ENCODE assay signal across 17 mouse cellular contexts in the genomic region with DNA sequence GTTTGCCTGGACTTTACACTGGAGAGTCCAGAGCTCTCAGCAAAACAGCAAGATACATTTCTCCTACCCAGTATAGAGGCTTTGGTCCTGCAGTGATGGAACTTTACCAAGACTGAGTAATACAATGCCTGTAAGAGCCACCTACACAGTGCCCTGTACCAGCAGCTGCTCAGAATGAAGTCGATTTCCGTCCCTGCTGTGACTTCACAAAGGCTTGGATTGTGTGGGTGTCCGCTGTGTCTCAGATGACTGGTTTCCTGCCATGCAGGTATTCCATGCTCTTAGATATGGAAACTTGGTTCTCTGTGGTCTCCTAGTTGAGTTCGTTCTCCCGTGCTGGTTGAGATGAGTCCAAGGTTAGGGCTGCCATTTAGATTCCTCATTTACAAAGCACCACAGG.
DNase-seq lines count a peak whose midpoint lies in the region; ATAC-seq lines count a peak whose summit lies in the region.
"Had no signal": no experiment of that assay in that cellular context is flagged by ENCODE, and none has a peak within 500 bp of the region (broad histone marks: within the 10 kb centered on the region; RNA-seq: fewer than 3 reads in every experiment).

No protein-coding gene starts in this region.

- H3K9me3 ChIP-seq in intestine, embryonic 15.5 days, result no peaks in the 10 kb centered on the region
- H3K9me3 ChIP-seq: embryonic facial prominence, embryonic 12.5 days; liver, embryonic 12.5 days; midbrain, embryonic 15.5 days; neural tube, embryonic 13.5 days had no signal

- H3K36me3 ChIP-seq in intestine, embryonic 15.5 days, result no peaks in the 10 kb centered on the region
- H3K36me3 ChIP-seq: embryonic facial prominence, embryonic 12.5 days; liver, embryonic 12.5 days; midbrain, embryonic 15.5 days; neural tube, embryonic 13.5 days had no signal

- intact Hi-C loops in left cerebral cortex, postnatal 10 days (cut with DNase I), result loop anchor here (10.0 kb wide), 2 partner anchors 136 to 184 kb away; a partner anchor contains a TSS

- ATAC-seq in intestine, embryonic 15.5 days, result no peak
- ATAC-seq: forebrain, postnatal 0 days; intestine, embryonic 16.5 days; liver, embryonic 12.5 days; midbrain, embryonic 15.5 days had no signal

- no peak overlapping the region for H3K27ac ChIP-seq in intestine, embryonic 15.5 days
- H3K27ac ChIP-seq: embryonic facial prominence, embryonic 12.5 days; liver, embryonic 12.5 days; midbrain, embryonic 15.5 days; neural tube, embryonic 13.5 days had no signal

- DNase-seq in left cerebral cortex, adult 11 months (ENCODE audit: low spot score), result peak; percentile 17
- no peak for DNase-seq in left cerebral cortex, postnatal 10 days (ENCODE audit: extremely low spot score in 1 of 2, low spot score in 2 of 2)
- peak; percentile 87 for DNase-seq in ES-CJ7 (ENCODE audit: low read depth, low spot score)
- DNase-seq in cerebellum, adult 11 months, result peak; percentile 62
- DNase-seq in gonadal fat pad, adult 2 months (ENCODE audit: low read depth), result peak; percentile 34
- DNase-seq in urinary bladder, postnatal 14 days (ENCODE audit: low spot score), result no peak
- DNase-seq: adrenal gland, adult 2 months; forebrain, postnatal 0 days; heart, adult 18-20 months; heart, postnatal 14 days; lung, postnatal 14 days had no signal

- H3K4me3 ChIP-seq in intestine, embryonic 15.5 days (replicated peaks), result no peak overlapping the region
- H3K4me3 ChIP-seq: embryonic facial prominence, embryonic 12.5 days; liver, embryonic 12.5 days; midbrain, embryonic 15.5 days; neural tube, embryonic 13.5 days had no signal

- WGBS in intestine, embryonic 15.5 days, result 90% methylated on average over 5 of the region's 5 CpGs

- no peaks in the 10 kb centered on the region for H3K27me3 ChIP-seq in intestine, embryonic 15.5 days (replicated peaks)
- H3K27me3 ChIP-seq: embryonic facial prominence, embryonic 12.5 days; liver, embryonic 12.5 days; midbrain, embryonic 15.5 days; neural tube, embryonic 13.5 days had no signal

- H3K4me2 ChIP-seq in intestine, embryonic 15.5 days (replicated peaks), result no peak overlapping the region
- H3K4me2 ChIP-seq: embryonic facial prominence, embryonic 12.5 days; liver, embryonic 12.5 days; midbrain, embryonic 15.5 days; neural tube, embryonic 13.5 days had no signal

- H3K4me1 ChIP-seq in intestine, embryonic 15.5 days (replicated peaks), result no peaks in the 10 kb centered on the region
- H3K4me1 ChIP-seq: embryonic facial prominence, embryonic 12.5 days; liver, embryonic 12.5 days; midbrain, embryonic 15.5 days; neural tube, embryonic 13.5 days had no signal

- no peak overlapping the region for H3K9ac ChIP-seq in intestine, embryonic 15.5 days
- H3K9ac ChIP-seq: embryonic facial prominence, embryonic 12.5 days; forebrain, postnatal 0 days; liver, embryonic 12.5 days; midbrain, embryonic 15.5 days; neural tube, embryonic 13.5 days had no signal

Comparison
In these comparisons a context has a peak if more than half of its experiments do, and no peak if none do; other contexts are left out.
1. DNase-seq: peak in left cerebral cortex, adult 11 months (single experiment), ES-CJ7 (single experiment), cerebellum, adult 11 months (single experiment) and gonadal fat pad, adult 2 months (single experiment); none in left cerebral cortex, postnatal 10 days (0 of 2) and urinary bladder, postnatal 14 days (single experiment).